Mouse (Mus musculus) T-helper 17 cell (primary cell): Measurements from ENCODE around the gene Marcksl1.

Experiments used
- in situ Hi-C, 2 experiments: fragments of 300-600 bp; cut with MboI, MseI; formaldehyde crosslinking; loops; 1 replicate in 1 of 2; 2 replicates in 1 of 2; pipeline ENCODE4 v1.15.1; 2025; ENCODE audit warnings: high pct_unique_total_duplicates in 2 of 2

The Marcksl1 gene

GRCm38 (mm10) chr4:129509650-129510049 lies 3.7 kb upstream of the Marcksl1 start:
- in situ Hi-C loops = no loop called here

- in situ Hi-C loops = no loop called here
These were observed 2.5 kb upstream of the Marcksl1 start for GRCm38 (mm10) chr4:129510723-129511412.

GRCm38 (mm10) chr4:129511413-129512096 lies 1.8 kb upstream of the Marcksl1 start:
- in situ Hi-C loops = no loop called here

- in situ Hi-C loops = no loop called here
These were observed 510 bp downstream of the Marcksl1 start for GRCm38 (mm10) chr4:129513891-129514290.

GRCm38 (mm10) chr4:129514300-129514898 lies 1.0 kb downstream of the Marcksl1 start:
- in situ Hi-C loops = no loop called here

- in situ Hi-C loops = no loop called here
These were observed 3.5 kb downstream of the Marcksl1 start for GRCm38 (mm10) chr4:129516925-129517324.

- in situ Hi-C loops = no loop called here
These were observed 5.1 kb downstream of the Marcksl1 start for GRCm38 (mm10) chr4:129518519-129518918.

GRCm38 (mm10) chr4:129525338-129525737 lies 12.0 kb downstream of the Marcksl1 start:
- in situ Hi-C loops = loop anchor here in 1 of 2 experiments (25.0 kb wide), 1 partner anchor 1387 kb away; the partner anchor contains the start of gene Laptm5

- in situ Hi-C loops = loop anchor here in 1 of 2 experiments (25.0 kb wide), 1 partner anchor 1386 kb away; the partner anchor contains the start of gene Laptm5
These were observed 12.5 kb downstream of the Marcksl1 start for GRCm38 (mm10) chr4:129525889-129526288.

- in situ Hi-C loops = loop anchor here in 1 of 2 experiments (25.0 kb wide), 1 partner anchor 1383 kb away; the partner anchor contains the start of gene Laptm5
These were observed 15.5 kb downstream of the Marcksl1 start for GRCm38 (mm10) chr4:129528901-129529300.

- in situ Hi-C loops = loop anchor here in 1 of 2 experiments (25.0 kb wide), 1 partner anchor 1372 kb away; the partner anchor contains the start of gene Laptm5
These were observed 26.6 kb downstream of the Marcksl1 start for GRCm38 (mm10) chr4:129540012-129540411.

GRCm38 (mm10) chr4:129541868-129542591 lies 28.6 kb downstream of the Marcksl1 start:
- in situ Hi-C loops = loop anchor here in 1 of 2 experiments (25.0 kb wide), 1 partner anchor 1370 kb away; the partner anchor contains the start of gene Laptm5

GRCm38 (mm10) chr4:129542592-129543141 lies 29.3 kb downstream of the Marcksl1 start, which contains the start of gene Hdac1:
Gene Hdac1, minus strand, starts transcription at chr4:129542713.
- in situ Hi-C loops = loop anchor here in 1 of 2 experiments (25.0 kb wide), 1 partner anchor 1370 kb away; the partner anchor contains the start of gene Laptm5

- in situ Hi-C loops = loop anchor here in 1 of 2 experiments (25.0 kb wide), 1 partner anchor 1368 kb away; the partner anchor contains the start of gene Laptm5
These were observed 30.7 kb downstream of the Marcksl1 start for GRCm38 (mm10) chr4:129544106-129544505.

- in situ Hi-C loops = loop anchor here in 1 of 2 experiments (25.0 kb wide), 1 partner anchor 1365 kb away; the partner anchor contains the start of gene Laptm5
These were observed 34.2 kb downstream of the Marcksl1 start for GRCm38 (mm10) chr4:129547631-129548030.

- in situ Hi-C loops = loop anchor here in 1 of 2 experiments (25.0 kb wide), 1 partner anchor 1363 kb away; the partner anchor contains the start of gene Laptm5
These were observed 35.9 kb downstream of the Marcksl1 start for GRCm38 (mm10) chr4:129549306-129549705.

- in situ Hi-C loops = loop anchor here in 1 of 2 experiments (10.0 kb wide), 1 partner anchor 55 kb away; the partner anchor contains the start of genes Eif3i and Tmem234
These were observed 36.9 kb downstream of the Marcksl1 start for GRCm38 (mm10) chr4:129550295-129550694.

- in situ Hi-C loops = loop anchor here in 1 of 2 experiments (10.0 kb wide), 1 partner anchor 50 kb away; the partner anchor contains the start of genes Eif3i and Tmem234
These were observed 41.1 kb downstream of the Marcksl1 start for GRCm38 (mm10) chr4:129554512-129554911.

GRCm38 (mm10) chr4:129555421-129555861 lies 42.1 kb downstream of the Marcksl1 start:
- in situ Hi-C loops = loop anchor here (5.0 to 10.0 kb wide), 2 partner anchors 47 to 49 kb away; partner anchors contain the start of genes Eif3i (in 2 of the 2) and Tmem234 (in 2 of the 2)
